Mouse (Mus musculus): Measurements from ENCODE around the gene Car2. TPM values are rescaled to one million over a fixed set of nuclear protein-coding genes. Genes with fewer than 3 reads are reported as not detected.

Gene Car2
- polyA plus RNA-seq, 2 experiments, result 13.9 to 20.6 TPM

- ATAC-seq (ENCODE audit: low FRiP score, low read depth) (no peak), DNase-seq (ENCODE audit: low spot score) (no peak)
- no peaks in the 10 kb centered on the region for H3K36me3 ChIP-seq (ENCODE audit: control insufficient read depth, insufficient read depth, low read length)
- TF ChIP-seq POLR2A (IDR thresholded peaks at IDR 0.05; ENCODE audit: borderline replicate concordance, extremely low read depth, insufficient read depth, insufficient read length), result no peak
- H3K4me3 ChIP-seq (replicated peaks; ENCODE audit: low read length), result no peak overlapping the region
- H3K27me3 ChIP-seq (ENCODE audit: control insufficient read depth, insufficient read depth, low read length), result no peaks in the 10 kb centered on the region
- no peaks in the 10 kb centered on the region for H3K9me3 ChIP-seq (ENCODE audit: control insufficient read depth, low read length)
- H3K9ac ChIP-seq (ENCODE audit: low read depth, low read length, severe bottlenecking), result no peak overlapping the region
- no peak overlapping the region for H3K4me2 ChIP-seq (replicated peaks; ENCODE audit: low read depth, low read length, severe bottlenecking)
- no peak overlapping the region for H3K27ac ChIP-seq (replicated peaks; ENCODE audit: low read depth, low read length)
- WGBS, result 83% methylated on average over 3 of the region's 3 CpGs
- H3K4me1 ChIP-seq (ENCODE audit: control insufficient read depth, insufficient read depth, low read length), result no peaks in the 10 kb centered on the region
Observed at GRCm38 (mm10) chr3:14879293-14879692, 6.8 kb upstream of the Car2 start.

DNA sequence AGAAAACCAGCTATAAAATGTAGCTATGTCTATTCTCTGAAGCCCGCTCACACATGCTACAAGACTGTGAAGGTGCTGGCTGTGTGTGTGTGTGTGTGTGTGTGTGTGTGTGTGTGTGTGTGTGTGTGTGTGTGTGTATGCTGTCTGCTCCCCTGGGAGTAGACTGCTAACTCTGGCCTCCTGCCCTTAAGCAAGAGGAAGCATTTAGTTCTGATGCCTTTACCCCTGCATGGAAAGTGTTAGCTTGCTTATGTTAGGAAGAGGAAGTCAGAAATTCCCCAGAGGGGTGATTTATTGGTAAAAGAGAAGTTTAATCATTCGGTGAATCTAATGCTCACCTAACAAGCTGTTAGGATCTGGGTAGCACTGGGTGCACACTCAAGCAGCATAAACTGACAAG, 5.8 kb upstream of the Car2 start:
- DNase-seq (ENCODE audit: low spot score), result no peak
- no peak overlapping the region for H3K4me3 ChIP-seq (replicated peaks; ENCODE audit: low read length)
- WGBS, result 54% methylated on average over 2 of the region's 2 CpGs
- TF ChIP-seq POLR2A (IDR thresholded peaks at IDR 0.05; ENCODE audit: borderline replicate concordance, extremely low read depth, insufficient read depth, insufficient read length), result no peak
- no peak overlapping the region for H3K4me2 ChIP-seq (replicated peaks; ENCODE audit: low read depth, low read length, severe bottlenecking)
- H3K27me3 ChIP-seq (ENCODE audit: control insufficient read depth, insufficient read depth, low read length), result no peaks in the 10 kb centered on the region
- no peaks in the 10 kb centered on the region for H3K4me1 ChIP-seq (ENCODE audit: control insufficient read depth, insufficient read depth, low read length)
- no peak overlapping the region for H3K9ac ChIP-seq (ENCODE audit: low read depth, low read length, severe bottlenecking)
- ATAC-seq (ENCODE audit: low FRiP score, low read depth), result no peak
- no peak overlapping the region for H3K27ac ChIP-seq (replicated peaks; ENCODE audit: low read depth, low read length)
- H3K9me3 ChIP-seq (ENCODE audit: control insufficient read depth, low read length), result no peaks in the 10 kb centered on the region
- H3K36me3 ChIP-seq (ENCODE audit: control insufficient read depth, insufficient read depth, low read length), result no peaks in the 10 kb centered on the region

- DNase-seq (ENCODE audit: low spot score) (no peak), ATAC-seq (ENCODE audit: low FRiP score, low read depth) (no peak)
- Histone ChIP-seq H3K4me2 (replicated peaks; ENCODE audit: low read depth, low read length, severe bottlenecking) (no peak overlapping the region), H3K4me3 (replicated peaks; ENCODE audit: low read length) (no peak overlapping the region), H3K4me1 (ENCODE audit: control insufficient read depth, insufficient read depth, low read length) (no peaks in the 10 kb centered on the region; the same call in 1 of the 2 replicates), H3K36me3 (ENCODE audit: control insufficient read depth, insufficient read depth, low read length) (no peaks in the 10 kb centered on the region), H3K27ac (replicated peaks; ENCODE audit: low read depth, low read length) (no peak overlapping the region), H3K27me3 (ENCODE audit: control insufficient read depth, insufficient read depth, low read length) (peaks cover 6% of the 10 kb centered on the region), H3K9ac (ENCODE audit: low read depth, low read length, severe bottlenecking) (no peak overlapping the region), H3K9me3 (ENCODE audit: control insufficient read depth, low read length) (no peaks in the 10 kb centered on the region)
- TF ChIP-seq POLR2A (IDR thresholded peaks at IDR 0.05; ENCODE audit: borderline replicate concordance, extremely low read depth, insufficient read depth, insufficient read length), result no peak
Observed at GRCm38 (mm10) chr3:14882005-14882404, 4.1 kb upstream of the Car2 start.

DNA sequence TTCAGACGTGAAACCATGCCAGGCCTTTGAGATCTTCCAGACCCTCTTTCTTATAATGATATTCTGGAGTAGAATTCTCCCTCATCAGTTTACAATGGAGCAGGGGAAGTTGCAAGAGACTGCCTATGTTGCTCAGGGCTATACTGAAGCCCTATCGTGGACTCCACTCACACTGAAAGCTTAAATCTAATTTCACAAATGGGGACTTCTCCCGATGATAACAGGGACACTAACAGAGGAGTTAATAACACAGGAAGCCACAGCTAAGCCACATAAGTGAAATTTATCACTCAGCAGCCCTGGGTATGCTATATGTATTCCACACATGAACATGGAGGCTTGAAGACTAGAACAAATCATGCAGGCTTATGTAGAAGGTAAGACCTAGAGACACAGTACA, 3.3 kb upstream of the Car2 start:
- H3K36me3 ChIP-seq (ENCODE audit: control insufficient read depth, insufficient read depth, low read length), result no peaks in the 10 kb centered on the region
- WGBS, result 69% methylated on average over 3 of the region's 3 CpGs
- H3K27me3 ChIP-seq (ENCODE audit: control insufficient read depth, insufficient read depth, low read length), result peaks cover 14% of the 10 kb centered on the region
- ATAC-seq (ENCODE audit: low FRiP score, low read depth) (no peak), DNase-seq (ENCODE audit: low spot score) (no peak)
- H3K9me3 ChIP-seq (ENCODE audit: control insufficient read depth, low read length), result no peaks in the 10 kb centered on the region
- H3K4me1 ChIP-seq (ENCODE audit: control insufficient read depth, insufficient read depth, low read length), result no peaks in the 10 kb centered on the region; the same call in 1 of the 2 replicates
- H3K27ac ChIP-seq (replicated peaks; ENCODE audit: low read depth, low read length), result no peak overlapping the region
- H3K4me2 ChIP-seq (replicated peaks; ENCODE audit: low read depth, low read length, severe bottlenecking), result no peak overlapping the region
- H3K9ac ChIP-seq (ENCODE audit: low read depth, low read length, severe bottlenecking), result no peak overlapping the region
- TF ChIP-seq POLR2A (IDR thresholded peaks at IDR 0.05; ENCODE audit: borderline replicate concordance, extremely low read depth, insufficient read depth, insufficient read length), result no peak
- H3K4me3 ChIP-seq (replicated peaks; ENCODE audit: low read length), result no peak overlapping the region

- no peaks in the 10 kb centered on the region for H3K36me3 ChIP-seq (ENCODE audit: control insufficient read depth, insufficient read depth, low read length)
- DNase-seq (ENCODE audit: low spot score), result no peak
- no peak overlapping the region for H3K4me2 ChIP-seq (replicated peaks; ENCODE audit: low read depth, low read length, severe bottlenecking)
- no peak overlapping the region for H3K27ac ChIP-seq (replicated peaks; ENCODE audit: low read depth, low read length)
- H3K4me1 ChIP-seq (ENCODE audit: control insufficient read depth, insufficient read depth, low read length), result no peaks in the 10 kb centered on the region; the same call in 1 of the 2 replicates
- H3K9ac ChIP-seq (ENCODE audit: low read depth, low read length, severe bottlenecking), result no peak overlapping the region
- no peak overlapping the region for H3K4me3 ChIP-seq (replicated peaks; ENCODE audit: low read length)
- H3K27me3 ChIP-seq (ENCODE audit: control insufficient read depth, insufficient read depth, low read length), result peaks cover 17% of the 10 kb centered on the region
- ATAC-seq (ENCODE audit: low FRiP score, low read depth), result no peak
- TF ChIP-seq POLR2A (IDR thresholded peaks at IDR 0.05; ENCODE audit: borderline replicate concordance, extremely low read depth, insufficient read depth, insufficient read length), result no peak
- no peaks in the 10 kb centered on the region for H3K9me3 ChIP-seq (ENCODE audit: control insufficient read depth, low read length)
Observed at GRCm38 (mm10) chr3:14884826-14885225, 1.2 kb upstream of the Car2 start.

DNA sequence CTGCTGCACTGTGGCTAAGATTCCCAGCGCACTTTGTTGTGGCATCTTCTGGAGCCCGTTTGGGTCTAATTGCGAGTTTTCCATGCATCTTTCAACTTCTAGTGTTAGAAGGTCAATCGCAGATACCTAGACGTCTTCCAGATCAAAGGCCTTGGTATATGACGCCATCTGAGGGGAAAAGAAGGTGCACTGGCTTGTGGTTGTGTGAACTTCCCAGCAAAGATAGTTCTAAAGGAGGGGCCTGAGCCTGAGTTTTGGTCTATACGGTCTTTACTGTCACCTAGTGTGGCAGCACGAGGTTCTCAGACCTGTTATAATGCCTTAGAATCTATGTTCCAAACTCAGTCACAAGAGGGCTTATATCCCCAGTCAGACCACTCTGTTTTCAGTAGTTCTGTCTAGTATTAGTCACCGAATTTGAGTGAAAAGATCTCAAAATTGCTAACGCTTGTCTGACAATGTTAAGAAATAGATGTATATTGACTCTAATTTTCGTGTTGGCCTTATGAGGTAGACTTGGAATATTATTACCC, 1.1 kb downstream of the Car2 start:
- 36% methylated on average over 11 of the region's 11 CpGs for WGBS
- no peak for TF ChIP-seq POLR2A (IDR thresholded peaks at IDR 0.05; ENCODE audit: borderline replicate concordance, extremely low read depth, insufficient read depth, insufficient read length)
- H3K9ac ChIP-seq (ENCODE audit: low read depth, low read length, severe bottlenecking), result no peak overlapping the region

More for the DNA sequence above, 1.1 kb downstream of the Car2 start:
- H3K4me1 ChIP-seq (ENCODE audit: control insufficient read depth, insufficient read depth, low read length), result no peaks in the 10 kb centered on the region; the same call in 1 of the 2 replicates
- H3K27ac ChIP-seq (replicated peaks; ENCODE audit: low read depth, low read length), result no peak overlapping the region
- ATAC-seq (ENCODE audit: low FRiP score, low read depth), result no peak
- H3K4me2 ChIP-seq (replicated peaks; ENCODE audit: low read depth, low read length, severe bottlenecking), result peak overlapping the region; percentile 98
- no peaks in the 10 kb centered on the region for H3K9me3 ChIP-seq (ENCODE audit: control insufficient read depth, low read length)
- no peak for DNase-seq (ENCODE audit: low spot score)
- H3K27me3 ChIP-seq (ENCODE audit: control insufficient read depth, insufficient read depth, low read length), result peaks cover 17% of the 10 kb centered on the region
- H3K4me3 ChIP-seq (replicated peaks; ENCODE audit: low read length), result peak overlapping the region; percentile 71
- no peaks in the 10 kb centered on the region for H3K36me3 ChIP-seq (ENCODE audit: control insufficient read depth, insufficient read depth, low read length)

All from limb, embryonic 14.5 days (tissue).